Mouse (Mus musculus) layer of hippocampus, adult 11-12 months (tissue): Measurements from ENCODE around the gene Myb.
"Not testable (repeated sequence)": the region's sequence is repeated elsewhere in the genome, so short reads cannot be mapped to it uniquely, and the experiment has no call there.

ENCODE experiments used
- DNase-seq: peaks from one replicate; pipeline ENCODE4 v3.0.0; 2022; ENCODE audit warnings: low spot score

The Myb gene

DNA sequence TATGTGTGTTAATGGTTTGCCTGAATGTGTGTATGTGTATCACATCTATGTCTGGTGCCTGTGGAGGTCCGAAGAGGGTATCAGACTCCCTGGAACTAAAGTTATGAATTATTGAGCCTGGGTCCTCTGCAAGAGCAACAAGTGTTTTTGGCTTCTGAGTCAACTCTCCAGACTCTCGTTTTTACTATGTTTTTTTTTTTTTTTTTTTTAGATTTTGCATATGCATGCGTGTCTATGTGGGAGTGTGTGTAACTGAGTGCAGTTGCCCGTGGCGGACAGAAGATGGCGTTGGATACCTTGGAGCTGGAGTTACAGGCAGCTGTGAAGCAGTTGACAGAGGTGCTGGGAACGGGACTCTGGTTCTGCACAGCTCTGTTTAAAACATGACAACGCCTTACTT lies 7.7 kb upstream of the Myb start:
- no peak for DNase-seq

DNA sequence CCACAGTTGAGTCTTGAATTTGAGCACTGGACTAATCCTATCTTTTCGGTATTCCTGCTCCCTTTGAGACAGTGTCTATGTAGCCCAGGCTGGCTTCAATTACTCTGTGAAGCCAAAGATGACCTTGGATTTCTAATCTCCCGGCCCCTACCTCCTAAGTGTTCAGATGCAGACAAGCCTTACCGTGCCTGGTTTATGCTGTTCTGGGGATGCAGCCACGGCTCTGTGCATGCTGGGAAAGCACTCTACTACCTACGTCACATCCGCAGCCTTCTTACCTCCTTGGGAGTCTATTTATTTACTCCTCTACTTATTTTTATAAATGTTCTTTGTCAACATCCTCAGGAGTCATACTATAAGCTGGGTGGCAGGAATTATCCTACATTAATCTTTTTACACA lies 7.1 kb upstream of the Myb start:
- no peak for DNase-seq

DNA sequence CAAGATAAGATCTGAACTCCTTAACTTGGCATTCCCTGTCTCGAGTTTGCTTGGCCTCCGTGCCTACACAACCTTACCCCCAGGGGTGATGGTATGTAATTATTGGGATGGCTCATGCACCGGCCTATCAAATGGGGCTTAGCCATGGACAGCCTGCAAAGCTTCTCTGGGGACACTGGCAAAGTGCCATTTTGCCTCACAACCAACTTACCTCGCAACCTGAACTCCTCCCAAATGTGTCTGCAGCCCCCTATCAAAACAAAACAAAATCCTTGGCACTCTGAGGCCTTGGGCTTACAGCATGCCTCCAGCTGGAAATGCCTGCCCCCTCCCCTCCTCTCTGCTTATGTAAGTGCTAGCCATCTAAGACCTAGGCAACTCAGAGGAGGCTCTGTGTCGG lies 6.4 kb upstream of the Myb start:
- DNase-seq, result no peak

DNA sequence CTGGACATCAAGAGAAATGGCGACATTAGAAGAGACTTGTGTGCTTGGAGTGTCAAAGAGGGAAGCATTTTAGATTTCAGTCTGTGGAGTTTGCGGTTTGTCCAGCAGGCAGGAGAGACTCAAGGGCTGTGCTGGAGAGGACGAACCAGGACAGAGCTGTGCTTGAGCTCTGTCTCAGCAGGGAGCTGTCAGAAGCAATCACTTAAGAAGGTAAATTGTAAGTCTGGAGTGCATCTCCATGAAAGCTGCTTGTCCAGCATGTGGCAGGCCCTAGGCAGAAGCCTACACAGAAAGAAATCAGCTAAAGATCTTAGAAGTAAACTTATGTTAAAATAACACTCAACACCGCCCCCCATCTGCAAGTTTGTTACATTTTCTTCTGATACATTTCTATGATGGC lies 4.6 kb upstream of the Myb start:
- DNase-seq, result no peak

DNA sequence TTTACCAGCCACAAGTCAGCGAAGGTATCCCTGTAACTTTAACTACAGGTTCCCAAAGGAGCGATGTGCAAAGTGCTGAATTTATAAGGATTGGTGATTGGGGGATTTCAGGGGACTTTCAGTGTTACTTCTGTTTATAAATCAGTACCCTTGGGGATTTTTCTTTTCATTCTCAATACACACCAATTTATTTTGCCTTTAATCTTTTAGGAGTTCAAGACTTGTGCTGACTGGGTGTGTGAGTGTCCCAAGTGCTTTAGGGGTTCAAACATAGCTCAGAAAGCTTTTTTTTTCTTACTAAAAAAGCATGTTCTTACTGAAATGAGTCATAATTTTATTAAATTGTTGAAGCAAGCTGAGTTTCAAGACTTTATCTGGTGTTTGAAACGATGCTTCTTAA lies 1.3 kb upstream of the Myb start:
- no peak for DNase-seq

DNA sequence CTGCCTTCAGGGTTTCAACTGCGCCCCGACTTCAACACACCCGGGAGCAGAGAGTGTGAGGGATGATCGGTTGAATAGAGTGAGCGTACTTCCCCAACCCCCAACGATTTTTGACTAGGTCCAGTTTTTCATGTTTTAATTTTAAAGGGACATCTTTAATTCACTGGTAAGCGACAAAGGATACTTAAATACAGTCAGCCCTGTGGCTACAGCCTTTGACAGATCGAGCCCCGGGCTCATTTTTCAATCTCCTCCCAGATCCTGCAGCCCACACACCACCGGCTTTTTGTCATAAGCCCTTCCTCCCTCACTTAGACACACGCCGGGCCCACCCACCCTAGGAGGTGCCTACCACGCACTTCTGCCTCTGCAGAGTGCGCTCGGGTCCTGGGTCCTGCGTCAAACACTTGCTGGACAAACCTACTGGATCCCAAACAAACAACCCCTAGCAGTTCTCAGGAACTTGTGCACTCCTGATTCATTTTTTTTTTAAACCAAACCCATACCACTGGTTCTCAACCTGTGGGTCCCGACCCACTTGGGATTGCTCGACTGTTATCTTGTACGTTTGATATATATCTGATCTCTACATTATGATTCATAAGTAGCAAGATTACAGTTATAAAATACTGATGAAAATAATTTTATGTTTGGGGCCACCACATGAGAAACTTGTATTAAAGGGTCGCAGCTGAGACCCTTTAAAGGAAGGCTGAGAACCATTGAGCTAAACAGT lies 743 bp upstream of the Myb start:
- no peak for DNase-seq

DNA sequence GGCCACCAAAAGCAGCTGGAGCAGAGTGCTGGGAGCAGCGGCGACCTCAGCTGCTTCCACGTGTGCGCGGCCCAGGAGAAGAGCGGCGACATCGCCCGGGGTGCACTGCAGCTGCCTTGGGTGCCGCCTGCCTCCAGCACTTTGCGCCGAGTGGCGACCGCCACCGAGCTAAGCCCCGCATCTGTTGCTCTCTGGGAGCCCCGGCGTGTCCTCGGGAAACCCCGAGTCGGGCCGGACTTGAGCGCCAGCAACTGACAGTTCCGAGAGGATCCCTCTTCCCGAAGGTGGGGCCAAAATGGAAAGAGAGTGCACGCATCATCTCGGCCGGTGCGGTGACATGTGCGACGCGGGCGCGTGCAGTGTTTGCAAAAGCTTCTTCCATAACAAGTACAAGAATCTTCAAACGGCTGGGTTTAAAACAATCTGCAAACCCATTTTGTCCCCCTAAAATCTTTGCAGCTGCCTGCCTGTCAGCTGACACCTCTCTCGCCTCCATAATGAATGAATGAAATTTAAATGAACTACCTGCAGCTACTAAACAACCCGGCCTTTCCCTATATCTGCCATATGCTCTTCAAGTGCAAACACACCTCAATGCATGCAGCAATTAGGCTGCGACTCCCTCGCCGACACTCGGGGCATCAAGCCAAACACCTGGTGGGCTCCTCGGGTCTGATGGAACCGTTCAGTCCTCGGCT lies 938 bp downstream of the Myb start:
- peak; percentile 10 for DNase-seq

DNA sequence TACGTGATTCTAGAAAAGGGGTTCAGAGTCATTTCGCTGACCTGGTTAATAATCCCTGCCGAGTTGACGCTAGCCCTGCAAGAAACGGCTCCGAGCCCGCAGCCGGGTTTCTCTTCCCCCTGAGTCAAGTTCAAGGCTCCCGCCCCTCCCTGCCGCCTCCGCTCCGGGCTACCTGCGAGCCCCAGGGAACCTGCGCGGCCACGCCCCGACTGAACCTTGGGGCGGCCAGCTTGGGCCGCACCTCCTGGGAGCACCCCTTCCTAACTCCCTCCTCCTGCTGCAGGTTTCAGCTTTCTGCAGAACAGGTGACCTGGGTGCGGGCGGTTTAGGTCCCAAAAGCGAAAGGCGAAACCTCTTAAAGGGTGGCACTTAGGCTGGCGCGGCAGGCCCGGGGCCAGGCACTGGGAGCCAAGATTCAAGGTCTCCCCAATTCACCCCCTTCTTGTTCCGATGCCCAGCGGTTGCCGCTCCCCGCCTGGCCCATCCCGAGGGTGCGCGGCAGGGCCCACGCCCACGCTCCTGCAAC lies 1.8 kb downstream of the Myb start:
- no peak for DNase-seq

DNA sequence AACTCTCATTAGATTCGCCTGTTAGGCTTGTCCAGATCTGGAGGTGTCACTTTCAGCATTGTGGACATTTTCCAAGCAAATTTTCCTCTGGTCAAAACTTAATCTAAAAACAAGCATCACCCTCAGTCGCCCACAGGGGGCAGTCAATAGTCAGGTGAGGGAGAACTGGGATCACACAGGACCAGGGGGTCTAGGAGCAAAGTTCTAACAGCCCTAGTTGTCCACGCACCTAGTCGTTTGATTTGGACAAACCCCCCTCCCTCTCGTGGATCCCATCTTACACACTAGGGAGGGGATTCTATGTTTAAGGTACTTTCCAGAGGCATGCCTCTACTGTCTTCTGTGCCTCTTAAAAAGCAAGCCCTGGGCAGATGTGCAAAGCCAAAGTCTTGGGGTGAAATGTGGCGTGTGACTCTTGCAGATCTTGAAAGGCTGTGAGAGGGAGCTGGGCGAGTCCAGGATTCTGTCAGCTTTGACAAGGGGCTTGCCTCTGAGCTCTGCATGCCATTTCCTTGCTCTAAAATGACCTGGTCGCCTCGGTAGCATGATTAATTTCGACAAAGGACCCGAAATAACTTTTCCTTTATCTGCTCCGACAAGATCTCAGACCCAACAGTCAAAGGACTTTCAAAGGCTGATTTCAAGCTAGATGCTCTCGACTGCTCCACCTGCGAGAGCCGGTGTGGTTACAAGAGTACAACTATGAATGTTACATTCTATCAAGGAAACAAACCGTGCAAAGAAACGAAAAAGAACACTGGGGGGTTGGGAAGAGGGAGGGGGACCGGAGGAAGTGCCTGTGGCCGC lies 2.5 kb downstream of the Myb start:
- peak; percentile 15 for DNase-seq

DNA sequence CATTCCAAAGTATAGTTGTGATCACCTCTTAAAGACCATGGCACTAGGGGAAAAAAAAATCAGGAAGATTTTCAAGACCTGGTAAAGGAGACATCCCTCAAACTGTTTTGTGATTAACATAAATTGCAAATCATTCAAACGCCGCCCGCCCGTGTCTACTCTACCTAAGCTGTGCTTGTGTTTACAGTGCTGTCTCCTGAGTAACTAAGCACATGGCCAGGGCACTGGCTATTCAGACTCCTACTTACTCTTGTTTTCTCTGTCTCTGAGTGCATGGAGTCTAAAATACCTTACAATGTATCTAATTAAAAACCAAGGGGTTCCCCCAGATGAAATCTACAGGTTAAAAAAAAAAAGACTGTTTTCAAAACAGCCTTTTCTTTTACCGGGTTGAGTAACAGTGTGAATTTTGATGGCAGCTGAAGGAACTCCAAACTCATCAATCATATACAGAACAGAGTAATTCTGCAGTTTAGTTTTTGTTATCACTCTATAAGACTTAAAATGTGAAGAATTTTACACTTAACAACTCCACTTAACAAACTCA lies 3.8 kb downstream of the Myb start:
- no peak for DNase-seq

DNA sequence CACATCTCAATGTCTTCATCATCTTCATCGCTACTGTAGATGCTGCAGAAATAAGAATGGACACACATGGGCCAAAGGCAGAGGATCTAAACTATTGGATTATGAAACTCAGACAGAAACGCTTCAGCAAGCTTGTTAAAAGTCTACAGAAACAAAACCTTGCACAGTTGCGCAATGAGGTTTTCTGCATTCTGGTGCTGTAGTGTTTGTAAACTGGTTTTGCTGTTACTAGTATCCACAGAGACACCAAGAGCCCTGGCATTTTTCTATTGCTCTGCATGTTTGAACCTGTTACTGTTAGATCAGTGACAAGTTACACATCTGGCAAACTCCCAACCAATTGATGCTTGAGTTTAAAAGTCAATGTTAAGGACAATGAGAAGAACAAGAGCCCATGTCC lies 4.4 kb downstream of the Myb start:
- DNase-seq, result no peak

DNA sequence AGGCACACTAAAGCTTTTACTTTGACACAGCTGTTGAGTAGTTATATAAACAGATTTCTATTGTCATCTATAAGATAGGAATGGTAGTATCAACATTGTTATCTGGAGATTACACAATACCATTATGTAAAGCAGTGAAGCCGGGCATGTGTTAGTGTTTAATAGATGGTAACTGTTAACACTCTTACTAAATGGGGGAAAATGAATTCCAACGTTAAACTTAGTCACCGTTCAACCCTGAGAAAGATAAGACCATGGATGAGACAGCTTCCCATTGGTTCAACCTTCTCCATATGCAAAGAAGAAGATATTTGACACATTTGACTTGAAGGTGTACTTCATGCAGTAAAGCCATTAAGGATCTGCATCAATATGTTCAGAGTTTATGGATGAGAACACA lies 5.9 kb downstream of the Myb start:
- no peak for DNase-seq

DNA sequence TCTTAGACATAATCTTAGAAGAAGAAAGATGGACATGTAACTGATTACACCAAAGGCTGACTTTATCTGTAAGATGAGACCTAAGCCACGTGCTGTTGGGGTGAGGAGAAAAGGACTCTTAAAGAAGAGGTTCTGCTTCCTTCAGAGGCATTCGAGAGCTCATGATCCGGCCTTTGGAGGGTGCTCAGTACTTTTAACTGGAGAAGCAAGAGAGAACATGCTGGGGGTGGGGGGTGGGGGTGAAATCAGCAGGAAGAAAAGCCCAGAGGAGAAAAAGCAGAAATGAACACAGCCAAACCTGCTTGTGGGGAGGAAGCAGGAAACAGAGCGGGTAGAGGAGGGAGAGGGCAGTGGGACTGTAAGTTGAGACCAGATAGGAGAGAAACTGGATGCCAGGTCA lies 7.4 kb downstream of the Myb start:
- DNase-seq, result no peak

DNA sequence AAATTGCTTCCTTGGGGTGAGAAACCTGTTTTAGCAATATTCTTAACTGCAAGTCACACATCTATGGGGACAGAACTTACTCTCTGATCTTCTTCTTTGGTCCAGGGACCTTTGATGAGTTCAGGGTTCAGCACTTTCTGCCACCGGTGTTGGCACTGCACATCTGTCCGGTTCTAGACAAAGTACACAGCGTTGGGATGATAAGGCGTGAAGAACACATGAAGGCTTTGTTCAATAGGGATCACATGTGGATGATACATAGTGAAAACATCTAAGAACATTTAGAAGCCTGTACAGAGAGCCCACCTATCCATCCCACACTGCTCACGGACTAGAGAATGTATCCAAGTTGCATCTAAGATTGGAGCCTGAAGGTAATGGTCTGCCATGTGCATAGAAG lies 8.0 kb downstream of the Myb start:
- DNase-seq, result no peak

DNA sequence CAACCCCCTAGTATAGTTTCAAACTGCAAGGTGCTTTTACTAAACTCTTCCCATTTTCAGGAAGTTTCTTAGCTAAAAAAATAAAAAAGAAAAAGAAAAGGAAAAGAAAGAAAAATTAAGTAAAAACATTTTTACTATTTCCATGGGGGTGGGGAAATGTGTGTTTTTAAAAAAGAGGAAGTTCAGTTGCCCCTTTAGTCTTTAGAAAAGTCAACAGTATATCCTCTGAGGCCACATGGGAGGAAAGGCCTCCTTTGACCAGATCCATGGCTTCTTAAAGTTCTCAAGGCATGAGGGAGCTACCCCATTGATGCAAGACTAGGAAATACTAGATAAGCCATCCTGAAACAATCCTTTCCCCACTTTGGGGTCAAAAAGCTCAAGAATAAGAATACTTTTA lies 9.5 kb downstream of the Myb start:
- DNase-seq, result no peak

DNA sequence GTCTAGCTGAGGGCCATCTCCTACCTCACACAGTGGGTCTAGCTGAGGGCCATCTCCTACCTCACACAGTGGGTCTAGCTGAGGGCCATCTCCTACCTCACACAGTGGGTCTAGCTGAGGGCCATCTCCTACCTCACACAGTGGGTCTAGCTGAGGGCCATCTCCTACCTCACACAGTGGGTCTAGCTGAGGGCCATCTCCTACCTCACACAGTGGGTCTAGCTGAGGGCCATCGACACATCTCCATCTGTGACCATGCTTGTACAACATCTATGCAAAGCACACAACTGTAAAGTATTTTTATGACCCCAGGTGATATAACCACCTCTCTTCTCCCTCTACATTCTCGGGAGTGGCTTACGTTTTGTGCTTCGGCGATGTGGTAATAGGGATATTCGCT lies 10.8 kb downstream of the Myb start:
- DNase-seq, result not testable (repeated sequence)

DNA sequence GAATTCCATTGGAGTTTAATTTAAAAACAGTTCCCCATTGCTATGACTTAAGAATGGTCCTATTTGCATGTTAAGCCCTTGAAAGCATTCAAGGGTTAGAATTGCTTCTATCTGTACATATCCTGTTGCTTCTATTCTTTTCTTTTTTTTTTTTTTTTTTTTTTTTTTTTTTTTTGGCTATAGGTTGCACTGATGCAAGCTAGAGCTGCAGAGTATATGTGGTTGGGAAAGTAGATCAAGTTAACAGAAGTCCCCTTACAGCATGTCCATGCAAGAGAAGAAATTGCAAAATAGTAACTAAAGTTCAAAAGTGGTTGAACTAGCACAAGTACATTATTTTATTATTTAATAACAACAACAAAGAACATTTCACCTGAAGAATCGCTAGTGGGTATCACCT lies 14.1 kb downstream of the Myb start:
- DNase-seq, result no peak

DNA sequence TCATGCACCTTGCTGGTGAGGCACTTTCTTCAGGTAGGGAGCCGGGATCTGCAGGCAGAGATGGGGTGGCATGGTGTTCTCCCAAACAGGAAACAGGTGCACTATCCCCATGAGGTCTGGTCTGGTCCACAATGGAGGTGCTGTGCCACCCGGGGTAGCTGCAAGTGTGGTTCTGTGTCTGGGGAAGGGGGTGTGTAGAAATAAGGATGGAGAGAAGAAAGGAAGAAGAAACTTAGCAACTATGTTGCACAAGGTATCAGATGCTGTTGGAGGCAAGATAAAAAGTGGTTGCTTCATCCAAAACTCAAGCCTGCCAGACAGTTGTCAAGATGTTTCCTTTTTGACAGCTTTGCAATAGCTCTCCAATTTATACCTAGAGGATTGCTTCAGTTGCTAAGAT lies 14.5 kb downstream of the Myb start:
- no peak for DNase-seq

DNA sequence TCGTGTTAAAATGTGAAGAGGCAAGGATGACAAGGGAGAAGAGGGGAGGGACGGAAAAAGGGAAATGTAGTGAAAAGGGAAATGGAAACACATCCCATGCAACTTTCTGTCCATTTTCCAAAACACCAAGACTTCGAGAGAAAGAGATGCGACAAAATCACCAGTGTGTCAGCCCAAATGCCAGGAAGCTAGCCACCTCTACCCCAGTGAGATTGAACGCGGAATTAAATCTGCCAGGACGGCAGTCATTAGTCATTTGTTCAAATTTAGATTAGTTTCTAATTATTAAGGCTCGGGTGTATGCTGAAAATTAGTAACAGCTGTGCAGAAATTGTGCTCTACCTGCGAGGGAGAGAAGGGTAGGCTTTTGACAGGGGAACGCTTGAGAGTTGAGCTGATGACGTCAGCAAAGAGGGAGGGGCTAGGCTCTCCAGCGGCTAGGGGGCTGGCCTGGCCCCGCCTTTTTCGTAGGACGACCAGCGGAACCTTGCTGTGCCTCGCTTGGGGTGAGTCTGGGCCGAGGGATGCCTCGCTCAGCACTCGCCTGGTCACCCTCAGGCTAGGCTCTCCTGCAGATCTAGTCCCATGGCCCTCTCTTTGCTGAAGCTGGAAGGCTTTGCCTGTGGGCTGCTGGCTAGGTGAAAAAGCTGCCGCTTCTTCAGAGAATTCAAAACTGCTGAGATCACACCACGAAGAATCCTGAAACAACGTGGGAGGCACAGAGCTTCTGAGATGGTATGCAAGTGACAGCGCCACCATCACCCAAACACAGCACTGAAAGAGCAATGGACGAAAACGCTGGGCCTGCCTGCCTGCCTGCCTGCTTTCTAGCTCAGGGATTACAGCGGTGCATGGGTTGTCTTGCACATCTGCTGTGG lies 15.9 kb downstream of the Myb start:
- peak; percentile 70 for DNase-seq

DNA sequence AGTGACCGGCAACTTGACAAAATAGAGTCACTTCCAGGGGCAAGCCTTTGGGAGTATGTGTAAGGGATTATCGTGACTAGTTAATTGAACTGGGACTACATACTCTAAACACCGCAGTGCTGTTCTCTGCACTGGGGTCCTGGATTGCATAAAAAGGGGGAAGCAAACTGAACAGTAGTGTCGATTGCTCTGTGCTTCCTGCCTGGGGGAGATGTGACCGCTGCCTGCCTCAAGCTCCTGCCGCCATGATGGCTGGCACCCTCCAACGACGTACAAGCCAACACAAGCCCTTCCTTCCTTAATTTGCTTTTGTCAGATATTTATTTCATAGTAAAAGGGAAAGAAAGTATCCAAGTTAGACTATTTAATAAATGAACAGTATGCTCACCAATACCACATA lies 25.5 kb downstream of the Myb start:
- DNase-seq, result no peak

DNA sequence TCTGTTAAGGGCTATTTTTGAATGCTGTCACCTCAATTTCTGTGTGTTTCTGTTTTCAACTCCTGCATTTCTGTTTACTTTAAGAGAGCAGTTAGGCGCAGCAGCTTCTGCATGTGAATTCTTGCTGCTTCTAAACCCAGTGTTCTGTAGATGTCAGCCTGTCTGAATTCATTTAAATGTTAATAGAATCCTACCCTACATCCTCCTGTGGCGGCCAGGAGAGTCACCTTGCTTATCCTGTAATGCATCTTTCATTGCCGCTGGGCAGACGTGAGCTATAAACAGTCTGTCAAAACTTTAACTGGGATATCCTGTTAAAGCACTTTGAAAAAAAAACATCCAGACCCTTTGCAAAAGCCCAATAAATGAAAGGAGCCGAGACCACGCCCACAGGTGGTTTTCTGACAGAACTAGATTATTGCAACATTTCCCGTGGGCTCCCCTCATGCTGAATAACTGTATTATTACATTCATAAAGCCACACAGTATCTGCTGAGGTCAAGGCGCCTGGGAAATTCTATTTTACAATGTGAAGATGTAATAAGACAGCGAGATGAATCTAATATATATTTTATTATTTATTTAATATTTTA lies 29.8 kb downstream of the Myb start:
- DNase-seq, result no peak
